Mouse (Mus musculus): ENCODE data around the gene Btbd19. TPM values are rescaled to one million over a fixed set of nuclear protein-coding genes. Genes with fewer than 3 reads are reported as not detected.
A peak's percentile ranks its signal among the peaks of the same experiment; 100 is the strongest.

Gene Btbd19
- polyA plus RNA-seq, 1 experiment from 2014 or later: 8.3 TPM

- Histone ChIP-seq H3K4me3 (ENCODE audit: low read depth, low read length) (no peak overlapping the region), H3K4me1 (replicated peaks; ENCODE audit: control insufficient read depth, insufficient read depth, low read length) (peaks cover 22% of the 10 kb centered on the region), H3K4me2 (no peak overlapping the region), H3K27me3 (replicated peaks; ENCODE audit: control insufficient read depth, insufficient read depth, low read length) (no peaks in the 10 kb centered on the region), H3K27ac (ENCODE audit: low read depth, low read length) (no peak overlapping the region), H3K9ac (ENCODE audit: low read depth, low read length) (no peak overlapping the region), H3K9me3 (ENCODE audit: control insufficient read depth, low read length) (no peaks in the 10 kb centered on the region), H3K36me3 (ENCODE audit: control insufficient read depth, insufficient read depth, low read length) (peaks cover 49% of the 10 kb centered on the region)
- 76% methylated on average over 1 of the region's 1 CpGs for WGBS
- ATAC-seq (replicated peaks; ENCODE audit: low FRiP score) (no peak), DNase-seq (ENCODE audit: low spot score) (no peak)
Observed at GRCm38 (mm10) chr4:117151416-117151815, 25.9 kb upstream of the Btbd19 start.

GRCm38 (mm10) chr4:117150212-117150733 is 24.7 kb upstream of the Btbd19 start:
- peaks cover 22% of the 10 kb centered on the region for H3K4me1 ChIP-seq (replicated peaks; ENCODE audit: control insufficient read depth, insufficient read depth, low read length)
- no peaks in the 10 kb centered on the region for H3K9me3 ChIP-seq (ENCODE audit: control insufficient read depth, low read length)
- ATAC-seq (replicated peaks; ENCODE audit: low FRiP score) (0 out of 2 replicates have a peak, but pooled peaks have one; percentile 21), DNase-seq (ENCODE audit: low spot score) (no peak)
- H3K27me3 ChIP-seq (replicated peaks; ENCODE audit: control insufficient read depth, insufficient read depth, low read length): no peaks in the 10 kb centered on the region
- H3K27ac ChIP-seq (ENCODE audit: low read depth, low read length): no peak overlapping the region
- H3K4me2 ChIP-seq: no peak overlapping the region
- 82% methylated on average over 6 of the region's 6 CpGs for WGBS
- peaks cover 47% of the 10 kb centered on the region for H3K36me3 ChIP-seq (ENCODE audit: control insufficient read depth, insufficient read depth, low read length)
- H3K4me3 ChIP-seq (ENCODE audit: low read depth, low read length): no peak overlapping the region
- no peak overlapping the region for H3K9ac ChIP-seq (ENCODE audit: low read depth, low read length)

GRCm38 (mm10) chr4:117149291-117150211 is 24.0 kb upstream of the Btbd19 start:
- peaks cover 44% of the 10 kb centered on the region for H3K36me3 ChIP-seq (ENCODE audit: control insufficient read depth, insufficient read depth, low read length)
- no peak overlapping the region for H3K4me2 ChIP-seq
- no peak overlapping the region for H3K9ac ChIP-seq (ENCODE audit: low read depth, low read length)
- H3K27me3 ChIP-seq (replicated peaks; ENCODE audit: control insufficient read depth, insufficient read depth, low read length): no peaks in the 10 kb centered on the region
- H3K4me3 ChIP-seq (ENCODE audit: low read depth, low read length): no peak overlapping the region
- H3K27ac ChIP-seq (ENCODE audit: low read depth, low read length): 0 out of 2 replicates have a peak overlapping the region, but pooled peaks have one; percentile 1
- H3K4me1 ChIP-seq (replicated peaks; ENCODE audit: control insufficient read depth, insufficient read depth, low read length): peaks cover 22% of the 10 kb centered on the region
- DNase-seq (ENCODE audit: low spot score) (no peak), ATAC-seq (replicated peaks; ENCODE audit: low FRiP score) (0 out of 2 replicates have a peak, but pooled peaks have one; percentile 8)
- WGBS: 59% methylated on average over 6 of the region's 6 CpGs
- H3K9me3 ChIP-seq (ENCODE audit: control insufficient read depth, low read length): no peaks in the 10 kb centered on the region

GRCm38 (mm10) chr4:117148815-117149214 is 23.3 kb upstream of the Btbd19 start:
- 70% methylated on average over 24 of the region's 24 CpGs for WGBS

GRCm38 (mm10) chr4:117148047-117148713 is 22.7 kb upstream of the Btbd19 start:
- Histone ChIP-seq H3K27ac (ENCODE audit: low read depth, low read length) (peak overlapping the region; percentile 32), H3K27me3 (replicated peaks; ENCODE audit: control insufficient read depth, insufficient read depth, low read length) (no peaks in the 10 kb centered on the region), H3K4me3 (ENCODE audit: low read depth, low read length) (no peak overlapping the region), H3K9ac (ENCODE audit: low read depth, low read length) (no peak overlapping the region), H3K9me3 (ENCODE audit: control insufficient read depth, low read length) (no peaks in the 10 kb centered on the region), H3K4me2 (no peak overlapping the region), H3K4me1 (replicated peaks; ENCODE audit: control insufficient read depth, insufficient read depth, low read length) (peaks cover 8% of the 10 kb centered on the region), H3K36me3 (ENCODE audit: control insufficient read depth, insufficient read depth, low read length) (peaks cover 30% of the 10 kb centered on the region)
- 80% methylated on average over 18 of the region's 18 CpGs for WGBS
- ATAC-seq (replicated peaks; ENCODE audit: low FRiP score) (no peak), DNase-seq (ENCODE audit: low spot score) (no peak)

More at GRCm38 (mm10) chr4:117148815-117149214, 23.3 kb upstream of the Btbd19 start:
- no peaks in the 10 kb centered on the region for H3K27me3 ChIP-seq (replicated peaks; ENCODE audit: control insufficient read depth, insufficient read depth, low read length)
- H3K4me1 ChIP-seq (replicated peaks; ENCODE audit: control insufficient read depth, insufficient read depth, low read length): peaks cover 14% of the 10 kb centered on the region
- H3K27ac ChIP-seq (ENCODE audit: low read depth, low read length): peak overlapping the region; percentile 1; the same call in 1 of the 2 replicates
- H3K9ac ChIP-seq (ENCODE audit: low read depth, low read length): no peak overlapping the region
- H3K36me3 ChIP-seq (ENCODE audit: control insufficient read depth, insufficient read depth, low read length): peaks cover 36% of the 10 kb centered on the region
- peak; percentile 54 for DNase-seq (ENCODE audit: low spot score)
- ATAC-seq (replicated peaks; ENCODE audit: low FRiP score): 0 out of 2 replicates have a peak, but pooled peaks have one; percentile 13
- H3K9me3 ChIP-seq (ENCODE audit: control insufficient read depth, low read length): no peaks in the 10 kb centered on the region
- H3K4me3 ChIP-seq (ENCODE audit: low read depth, low read length): no peak overlapping the region
- no peak overlapping the region for H3K4me2 ChIP-seq

GRCm38 (mm10) chr4:117146176-117146575 is 20.7 kb upstream of the Btbd19 start:
- peak; percentile 42; the same call in 1 of the 2 replicates for ATAC-seq (replicated peaks; ENCODE audit: low FRiP score)
- H3K36me3 ChIP-seq (ENCODE audit: control insufficient read depth, insufficient read depth, low read length): peaks cover 13% of the 10 kb centered on the region

GRCm38 (mm10) chr4:117145248-117145647 is 19.7 kb upstream of the Btbd19 start:
- no peak for ATAC-seq (replicated peaks; ENCODE audit: low FRiP score)
- H3K9me3 ChIP-seq (ENCODE audit: control insufficient read depth, low read length): no peaks in the 10 kb centered on the region
- H3K4me3 ChIP-seq (ENCODE audit: low read depth, low read length): no peak overlapping the region
- DNase-seq (ENCODE audit: low spot score): no peak
- H3K36me3 ChIP-seq (ENCODE audit: control insufficient read depth, insufficient read depth, low read length): peaks cover 5% of the 10 kb centered on the region; the same call in 1 of the 2 replicates
- no peak overlapping the region for H3K9ac ChIP-seq (ENCODE audit: low read depth, low read length)
- H3K27me3 ChIP-seq (replicated peaks; ENCODE audit: control insufficient read depth, insufficient read depth, low read length): no peaks in the 10 kb centered on the region
- H3K4me1 ChIP-seq (replicated peaks; ENCODE audit: control insufficient read depth, insufficient read depth, low read length): no peaks in the 10 kb centered on the region
- 88% methylated on average over 13 of the region's 13 CpGs for WGBS
- no peak overlapping the region for H3K27ac ChIP-seq (ENCODE audit: low read depth, low read length)
- H3K4me2 ChIP-seq: no peak overlapping the region

More at GRCm38 (mm10) chr4:117146176-117146575, 20.7 kb upstream of the Btbd19 start:
- H3K4me1 ChIP-seq (replicated peaks; ENCODE audit: control insufficient read depth, insufficient read depth, low read length): no peaks in the 10 kb centered on the region
- no peak overlapping the region for H3K9ac ChIP-seq (ENCODE audit: low read depth, low read length)
- H3K4me3 ChIP-seq (ENCODE audit: low read depth, low read length): no peak overlapping the region
- H3K27me3 ChIP-seq (replicated peaks; ENCODE audit: control insufficient read depth, insufficient read depth, low read length): no peaks in the 10 kb centered on the region
- no peak overlapping the region for H3K27ac ChIP-seq (ENCODE audit: low read depth, low read length)
- WGBS: 32% methylated on average over 15 of the region's 15 CpGs
- DNase-seq (ENCODE audit: low spot score): peak; percentile 79
- no peaks in the 10 kb centered on the region for H3K9me3 ChIP-seq (ENCODE audit: control insufficient read depth, low read length)
- H3K4me2 ChIP-seq: no peak overlapping the region

GRCm38 (mm10) chr4:117143023-117143422 is 17.5 kb upstream of the Btbd19 start:
- Histone ChIP-seq H3K4me3 (ENCODE audit: low read depth, low read length) (no peak overlapping the region), H3K4me2 (no peak overlapping the region), H3K4me1 (replicated peaks; ENCODE audit: control insufficient read depth, insufficient read depth, low read length) (0 out of 2 replicates have a peak, but pooled peaks cover 4% of the 10 kb centered on the region), H3K27ac (ENCODE audit: low read depth, low read length) (no peak overlapping the region), H3K9me3 (ENCODE audit: control insufficient read depth, low read length) (no peaks in the 10 kb centered on the region), H3K27me3 (replicated peaks; ENCODE audit: control insufficient read depth, insufficient read depth, low read length) (no peaks in the 10 kb centered on the region), H3K9ac (ENCODE audit: low read depth, low read length) (no peak overlapping the region), H3K36me3 (ENCODE audit: control insufficient read depth, insufficient read depth, low read length) (no peaks in the 10 kb centered on the region)
- ATAC-seq (replicated peaks; ENCODE audit: low FRiP score): no peak
- 53% methylated on average over 7 of the region's 7 CpGs for WGBS
- no peak for DNase-seq (ENCODE audit: low spot score)
